Mouse (Mus musculus): Measurements from ENCODE around the gene Srpr.

- TF ChIP-seq CTCF (IDR thresholded peaks at IDR 0.05; ENCODE audit: low read depth, low read length) = no peak
- no peak for TF ChIP-seq POLR2A (IDR thresholded peaks at IDR 0.05; ENCODE audit: extremely low read depth, insufficient read depth, low read length)
These were observed 23.5 kb downstream of the Srpr start for GRCm38 (mm10) chr9:35223466-35223865.

All from liver, adult 2 months (tissue).